Mouse (Mus musculus): ENCODE data around the gene Cks1b.

DNA sequence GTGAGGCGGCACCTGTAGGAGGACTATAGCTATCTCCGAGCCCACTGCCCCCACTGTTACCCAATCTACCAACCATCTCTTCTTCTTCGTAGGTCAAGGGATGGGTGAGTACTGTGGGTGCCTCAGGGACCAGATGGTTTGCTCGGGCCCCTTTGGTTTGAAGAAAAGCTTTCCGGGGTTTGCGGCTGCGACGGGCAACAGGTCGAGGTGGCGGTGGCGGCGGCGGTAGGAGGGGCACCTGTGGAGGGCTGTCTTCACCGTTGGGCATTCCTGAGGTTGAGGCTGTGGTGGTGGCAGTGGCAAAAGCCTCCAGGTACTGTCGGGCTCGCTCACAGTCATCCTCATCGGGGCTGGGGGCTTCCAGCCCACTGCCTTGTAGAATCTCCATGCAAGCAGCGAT, 37.5 kb downstream of the Cks1b start:
- TF ChIP-seq POLR2A (IDR thresholded peaks at IDR 0.05; ENCODE audit: borderline replicate concordance, extremely low read depth, insufficient read depth, insufficient read length, poor library complexity, severe bottlenecking): no peak
- no peak for TF ChIP-seq CTCF (IDR thresholded peaks at IDR 0.05; ENCODE audit: borderline replicate concordance, extremely low read depth, insufficient read depth, insufficient read length)

Measured in brain, embryonic 14.5 days (tissue).